ENCODE assay signal across 26 mouse cellular contexts in the genomic region with DNA sequence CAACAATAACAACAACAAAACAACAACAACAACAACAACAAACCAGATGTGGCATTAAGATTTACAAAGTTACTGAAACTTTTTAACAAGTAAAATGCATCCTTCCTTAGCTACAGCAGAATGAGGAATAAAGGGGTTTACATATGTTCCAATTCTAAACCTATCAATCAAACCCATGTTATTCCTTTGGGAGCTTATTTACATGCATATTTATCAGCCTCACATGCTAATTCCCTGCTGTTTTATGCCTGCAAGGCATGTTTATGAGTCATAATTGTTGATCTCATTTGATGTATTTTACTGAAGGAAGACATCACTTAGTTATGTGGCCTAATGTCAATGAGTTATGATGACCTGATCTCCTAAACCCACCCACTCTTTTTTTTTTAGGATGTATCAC.
A peak's percentile ranks its signal among the peaks of the same experiment; 100 is the strongest.
DNase-seq lines count a peak whose midpoint lies in the region; ATAC-seq and TF ChIP-seq lines count a peak whose summit lies in the region.
"Had no signal": no experiment of that assay in that cellular context is flagged by ENCODE, and none has a peak within 500 bp of the region (broad histone marks: within the 10 kb centered on the region; RNA-seq: fewer than 3 reads in every experiment).

No protein-coding gene starts in this region.

- no peak overlapping the region for H3K4me3 ChIP-seq in forebrain, embryonic 14.5 days (ENCODE audit: low read depth, low read length)
- H3K4me3 ChIP-seq in forebrain, embryonic 11.5 days (ENCODE audit: low read depth, low read length) = no peak overlapping the region
- H3K4me3 ChIP-seq in forebrain, postnatal 0 days (ENCODE audit: low read depth, low read length) = no peak overlapping the region
- H3K4me3 ChIP-seq in forebrain, embryonic 10.5 days = no peak overlapping the region
- H3K4me3 ChIP-seq: embryonic facial prominence, embryonic 13.5 days; embryonic facial prominence, embryonic 15.5 days; erythroblast, embryonic 14.5 days; forebrain, embryonic 13.5 days had no signal

- H3K4me2 ChIP-seq in forebrain, embryonic 14.5 days (ENCODE audit: low read length) = no peak overlapping the region
- no peak overlapping the region for H3K4me2 ChIP-seq in forebrain, embryonic 11.5 days (ENCODE audit: low read depth, low read length, severe bottlenecking)
- no peak overlapping the region for H3K4me2 ChIP-seq in forebrain, postnatal 0 days (ENCODE audit: low read depth)
- H3K4me2 ChIP-seq: embryonic facial prominence, embryonic 13.5 days; embryonic facial prominence, embryonic 15.5 days; forebrain, embryonic 13.5 days had no signal

- ATAC-seq in forebrain, embryonic 14.5 days = no peak
- no peak for ATAC-seq in forebrain, embryonic 11.5 days (replicated peaks; ENCODE audit: low FRiP score)
- 0 out of 2 replicates have a peak, but pooled peaks have one; percentile 40 for ATAC-seq in forebrain, postnatal 0 days
- ATAC-seq: activated CD4-positive, CD25-positive, alpha-beta regulatory T cell, adult 4 months; CD4-positive, CD25-positive, alpha-beta regulatory T cell, adult 4 months; forebrain, embryonic 13.5 days; Patski had no signal

- no peaks in the 10 kb centered on the region for H3K4me1 ChIP-seq in forebrain, embryonic 14.5 days (ENCODE audit: control insufficient read depth, insufficient read depth, low read length)
- no peaks in the 10 kb centered on the region for H3K4me1 ChIP-seq in forebrain, embryonic 11.5 days (replicated peaks; ENCODE audit: control insufficient read depth, insufficient read depth, low read length)
- H3K4me1 ChIP-seq in forebrain, postnatal 0 days (ENCODE audit: insufficient read depth) = no peaks in the 10 kb centered on the region
- H3K4me1 ChIP-seq in forebrain, embryonic 10.5 days = no peaks in the 10 kb centered on the region
- H3K4me1 ChIP-seq: embryonic facial prominence, embryonic 13.5 days; embryonic facial prominence, embryonic 15.5 days; forebrain, embryonic 13.5 days had no signal

- no peaks in the 10 kb centered on the region; the same call in 1 of the 2 replicates for H3K9me3 ChIP-seq in forebrain, embryonic 14.5 days (replicated peaks; ENCODE audit: control insufficient read depth, low read length)
- no peaks in the 10 kb centered on the region for H3K9me3 ChIP-seq in forebrain, embryonic 11.5 days (ENCODE audit: control insufficient read depth, low read length)
- no peaks in the 10 kb centered on the region for H3K9me3 ChIP-seq in forebrain, postnatal 0 days (ENCODE audit: low read length)
- H3K9me3 ChIP-seq in forebrain, embryonic 10.5 days = peaks cover 3% of the 10 kb centered on the region; the same call in 1 of the 2 replicates
- H3K9me3 ChIP-seq: embryonic facial prominence, embryonic 13.5 days; embryonic facial prominence, embryonic 15.5 days; forebrain, embryonic 13.5 days; G1E had no signal

- no peaks in the 10 kb centered on the region for H3K27me3 ChIP-seq in forebrain, embryonic 14.5 days (replicated peaks; ENCODE audit: control insufficient read depth, insufficient read depth, low read length)
- no peaks in the 10 kb centered on the region for H3K27me3 ChIP-seq in forebrain, embryonic 11.5 days (ENCODE audit: control insufficient read depth, insufficient read depth, low read length)
- no peaks in the 10 kb centered on the region for H3K27me3 ChIP-seq in forebrain, postnatal 0 days (ENCODE audit: insufficient read depth, low read length)
- H3K27me3 ChIP-seq in forebrain, embryonic 10.5 days (ENCODE audit: poor library complexity, severe bottlenecking) = no peaks in the 10 kb centered on the region
- H3K27me3 ChIP-seq: CH12.LX; embryonic facial prominence, embryonic 13.5 days; embryonic facial prominence, embryonic 15.5 days; forebrain, embryonic 13.5 days; Patski had no signal

- DNase-seq in forebrain, embryonic 14.5 days (ENCODE audit: low spot score) = peak; percentile 32
- DNase-seq in forebrain, embryonic 11.5 days (ENCODE audit: low spot score) = no peak
- DNase-seq in forebrain, postnatal 0 days = no peak
- DNase-seq in forebrain, embryonic 10.5 days (ENCODE audit: extremely low spot score, low spot score) = no peak
- peak; percentile 4 for DNase-seq in retina, postnatal 1 day
- no peak for DNase-seq in retina, embryonic 14.5 days (ENCODE audit: low spot score)
- DNase-seq: adrenal gland, adult 8-10 months; adrenal gland, postnatal 14 days; adrenal gland, postnatal 36 days; B cell, adult 2 months; cerebellum, adult 11 months; cerebellum, adult 18-20 months; cerebellum, adult 8-10 months; cerebellum, adult 9-11 months; cerebellum, postnatal 14 days; cerebellum, postnatal 36 days; embryo, embryonic 11 days had no signal

- no peak overlapping the region for H3K9ac ChIP-seq in forebrain, embryonic 14.5 days (ENCODE audit: low read length)
- H3K9ac ChIP-seq in forebrain, embryonic 11.5 days (ENCODE audit: low read length) = no peak overlapping the region
- no peak overlapping the region for H3K9ac ChIP-seq in forebrain, postnatal 0 days
- H3K9ac ChIP-seq: embryonic facial prominence, embryonic 13.5 days; embryonic facial prominence, embryonic 15.5 days; forebrain, embryonic 13.5 days had no signal

- no peak overlapping the region for H3K27ac ChIP-seq in forebrain, embryonic 14.5 days (ENCODE audit: low read depth, low read length)
- no peak overlapping the region for H3K27ac ChIP-seq in forebrain, embryonic 11.5 days (ENCODE audit: low read depth, low read length)
- no peak overlapping the region for H3K27ac ChIP-seq in forebrain, postnatal 0 days (ENCODE audit: low read depth, low read length)
- H3K27ac ChIP-seq in forebrain, embryonic 10.5 days = no peak overlapping the region
- H3K27ac ChIP-seq: embryonic facial prominence, embryonic 13.5 days; embryonic facial prominence, embryonic 15.5 days; forebrain, embryonic 13.5 days had no signal

- no peak for TF ChIP-seq CTCF in forebrain, postnatal 0 days (IDR thresholded peaks at IDR 0.05; ENCODE audit: low read depth)

- no peaks in the 10 kb centered on the region for H3K36me3 ChIP-seq in forebrain, embryonic 14.5 days (ENCODE audit: control insufficient read depth, insufficient read depth, low read length)
- no peaks in the 10 kb centered on the region for H3K36me3 ChIP-seq in forebrain, embryonic 11.5 days (ENCODE audit: control insufficient read depth, insufficient read depth, low read length)
- no peaks in the 10 kb centered on the region for H3K36me3 ChIP-seq in forebrain, postnatal 0 days (ENCODE audit: insufficient read depth)
- H3K36me3 ChIP-seq in forebrain, embryonic 10.5 days (replicated peaks) = no peaks in the 10 kb centered on the region
- H3K36me3 ChIP-seq: embryonic facial prominence, embryonic 13.5 days; embryonic facial prominence, embryonic 15.5 days had no signal

Comparison
In these comparisons a context has a peak if more than half of its experiments do, and no peak if none do; other contexts are left out.
1. DNase-seq: peak in forebrain, embryonic 14.5 days (single experiment) and retina, postnatal 1 day (single experiment); none in forebrain, embryonic 11.5 days (single experiment), forebrain, postnatal 0 days (single experiment), forebrain, embryonic 10.5 days (single experiment) and retina, embryonic 14.5 days (single experiment).